Mouse (Mus musculus) CD8-positive naive resting alpha-beta T cell, adult 2 months (primary cell): Measurements from ENCODE around the gene BC024978.
A peak's percentile ranks its signal among the peaks of the same experiment; 100 is the strongest.

Experiments used
- DNase-seq, 2 experiments: peaks; one replicate each; pipeline ENCODE4 v3.0.0; 2022; ENCODE audit warnings: low read depth in 2 of 2, low spot score in 2 of 2

Gene BC024978

DNA sequence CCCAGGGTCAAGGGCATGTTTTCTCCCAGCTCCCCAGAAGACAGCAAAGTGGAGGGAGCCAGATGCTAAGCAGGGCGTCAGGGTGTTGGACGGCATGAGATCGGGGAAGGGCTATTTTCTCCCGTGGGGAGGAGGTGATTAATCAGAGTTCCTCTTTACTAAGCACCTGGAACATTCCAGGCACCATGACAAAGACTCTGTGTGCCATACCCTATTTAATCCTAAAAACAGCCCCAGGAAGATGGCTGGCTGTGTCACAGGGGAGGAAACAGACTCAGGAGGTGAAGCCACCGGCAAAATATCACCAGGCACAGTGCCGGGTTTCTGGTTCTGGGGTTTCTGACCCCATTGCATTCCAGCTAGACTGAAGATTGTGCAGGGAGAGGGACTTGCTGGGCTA is 26.4 kb downstream of the BC024978 start:
- DNase-seq = no peak

DNA sequence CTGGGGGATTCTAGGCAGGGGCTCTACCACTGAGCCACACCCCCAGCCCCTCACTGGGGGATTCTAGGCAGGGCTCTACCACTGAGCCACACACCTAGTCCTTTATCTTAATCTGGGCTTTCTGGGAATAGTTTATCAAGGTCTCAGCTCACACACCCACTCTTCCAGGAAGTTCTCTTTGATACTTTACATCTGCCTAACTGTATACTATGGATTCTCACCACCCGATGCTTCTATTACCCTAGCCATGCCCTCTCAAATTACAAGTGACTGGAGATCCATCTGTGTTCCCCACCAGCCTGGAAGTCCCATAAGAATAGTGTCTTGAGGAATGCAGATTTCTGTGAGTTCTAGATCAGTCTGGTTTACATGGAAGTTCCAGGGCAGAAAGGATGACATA is 27.0 kb downstream of the BC024978 start:
- DNase-seq = no peak

DNA sequence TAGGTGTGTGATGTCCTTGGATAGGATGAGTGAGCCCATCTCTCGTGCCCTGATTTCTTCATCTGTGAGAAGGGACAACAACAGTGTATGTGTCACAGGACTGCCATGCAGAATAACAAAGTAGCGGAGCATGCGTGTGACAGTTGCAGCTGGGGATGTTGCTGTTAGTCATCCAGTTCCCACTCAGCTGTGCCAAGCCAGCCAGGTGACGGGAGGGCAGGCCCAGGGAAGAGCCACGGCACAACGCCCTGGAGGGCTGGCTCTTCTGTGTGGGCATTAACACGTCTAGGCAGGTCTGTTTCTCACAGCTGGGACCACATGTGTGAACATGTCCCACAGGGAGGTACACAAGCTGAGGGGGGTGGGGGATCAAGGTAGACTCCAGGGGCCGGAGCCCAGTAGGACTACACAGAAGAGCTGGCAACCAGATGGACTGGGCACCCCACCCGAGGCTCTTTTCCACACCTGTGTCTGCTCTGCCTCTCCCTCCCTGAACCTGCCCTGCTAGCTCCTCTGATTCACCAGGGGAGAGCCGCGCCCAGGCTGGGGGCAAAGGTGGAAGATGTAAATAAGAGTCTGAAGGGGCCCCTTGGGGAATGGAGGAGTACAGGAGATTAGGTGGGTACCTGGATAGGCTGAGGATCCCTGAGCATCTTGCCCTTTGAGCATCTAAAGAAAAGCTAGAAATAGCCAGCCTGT is 29.4 kb downstream of the BC024978 start:
- DNase-seq = no peak

DNA sequence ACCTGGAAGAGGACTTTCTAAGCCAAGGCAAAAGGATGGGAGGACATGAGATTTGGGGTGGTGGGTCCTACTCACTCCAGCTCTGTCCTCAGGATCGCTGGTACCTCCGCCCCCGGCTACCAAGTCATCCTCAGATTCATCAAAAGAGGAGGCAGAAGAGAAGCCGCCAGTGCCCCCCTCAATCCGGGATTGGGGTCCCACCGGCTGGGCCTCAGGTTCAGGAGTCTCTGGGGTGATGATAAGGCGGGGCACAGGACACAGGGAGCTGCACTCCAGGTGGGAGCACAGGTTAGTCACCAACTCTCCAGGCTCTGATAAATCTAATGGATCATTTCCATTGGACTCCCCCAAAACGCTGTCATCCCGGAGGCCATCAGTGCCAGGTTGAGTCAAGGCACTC is 31.7 kb downstream of the BC024978 start:
- no peak for DNase-seq

DNA sequence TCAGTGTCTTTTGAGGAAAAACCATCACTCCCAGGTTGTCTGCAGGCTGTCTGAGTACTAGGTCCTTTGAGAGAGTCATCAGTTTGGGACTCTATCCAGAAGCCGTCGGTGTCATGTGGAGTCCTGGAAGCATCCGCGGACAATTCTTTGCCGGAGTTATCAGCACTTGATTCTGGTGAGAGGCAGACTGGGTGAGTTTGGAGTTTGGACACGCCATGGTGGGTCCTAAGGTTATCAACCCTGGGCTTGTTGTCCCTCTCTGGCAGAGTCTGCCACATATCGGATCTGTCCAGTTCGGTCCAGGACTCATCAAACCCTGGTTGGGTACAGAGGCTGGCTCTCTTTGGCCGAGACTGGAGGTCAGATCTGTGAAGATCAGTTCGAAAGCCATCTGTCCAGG is 32.1 kb downstream of the BC024978 start:
- no peak for DNase-seq

DNA sequence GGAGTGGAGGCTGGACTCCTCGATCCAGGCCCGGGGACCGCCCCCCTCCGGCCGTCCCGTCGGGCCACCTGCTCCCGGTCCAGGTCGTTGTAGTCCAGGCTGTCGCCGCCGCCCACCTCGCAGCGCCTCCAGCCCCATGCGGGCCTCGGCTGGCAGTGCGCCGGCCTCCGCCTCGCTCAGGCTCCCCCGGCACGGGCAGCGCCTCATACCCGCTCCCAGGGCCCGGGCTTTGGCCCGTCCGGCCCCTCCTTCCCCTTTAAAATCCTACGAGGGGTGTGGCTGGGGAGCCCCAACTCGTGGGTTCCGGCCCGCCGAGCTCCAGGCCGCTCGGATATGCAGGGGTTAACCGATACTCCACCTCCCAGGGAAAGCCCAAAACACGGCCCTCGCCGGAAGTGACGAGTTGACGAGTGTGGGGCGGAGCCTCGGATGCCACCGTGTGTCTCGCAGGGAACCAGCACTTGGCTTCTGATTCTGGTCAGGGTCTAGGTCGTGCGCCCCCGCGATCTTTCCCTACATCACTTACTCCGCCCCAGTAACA is 32.8 kb downstream of the BC024978 start, which contains the start of gene Itpkc:
Itpkc (minus strand) TSS at position 381 of the 541 bp plus-strand sequence.
- DNase-seq = peak; percentile 87 to 90

DNA sequence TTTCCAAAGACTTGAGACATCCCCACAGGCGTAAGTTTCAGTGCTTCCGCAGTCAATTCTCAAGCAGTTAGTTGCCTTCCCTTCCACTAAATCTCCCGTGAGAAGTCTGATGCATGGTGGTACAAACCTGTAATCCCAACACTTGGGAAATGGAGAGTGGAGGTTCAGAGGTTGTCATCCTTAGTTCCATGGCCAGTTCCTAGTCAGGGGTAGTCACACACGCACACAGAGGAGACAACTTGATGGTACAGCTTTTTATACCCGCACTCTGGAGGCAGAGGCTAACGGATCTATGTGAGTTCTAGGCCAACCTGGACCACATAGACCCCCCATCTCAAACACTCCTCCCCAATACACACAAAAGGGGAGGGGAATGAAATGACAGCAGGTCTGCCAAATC is 33.3 kb downstream of the BC024978 start:
- DNase-seq = no peak

DNA sequence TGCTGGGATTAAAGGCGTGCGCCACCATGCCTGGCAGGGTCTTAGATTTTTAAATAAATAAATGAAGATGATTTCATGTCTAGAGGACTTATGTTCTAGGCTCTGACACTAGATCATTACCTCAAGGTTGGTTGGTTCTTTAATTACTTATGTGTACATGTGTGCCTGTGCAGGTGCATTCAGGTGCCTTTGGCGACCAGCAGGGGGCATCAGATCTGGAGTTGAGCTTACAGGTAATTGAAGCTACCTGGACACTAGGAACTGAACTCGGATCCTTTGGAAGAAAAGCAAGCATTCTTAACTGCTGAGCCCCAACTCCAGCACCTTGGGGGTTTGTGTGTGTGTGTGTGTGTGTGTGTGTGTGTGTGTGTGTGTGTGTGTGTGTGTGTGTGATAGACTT is 35.2 kb downstream of the BC024978 start:
- no peak for DNase-seq

DNA sequence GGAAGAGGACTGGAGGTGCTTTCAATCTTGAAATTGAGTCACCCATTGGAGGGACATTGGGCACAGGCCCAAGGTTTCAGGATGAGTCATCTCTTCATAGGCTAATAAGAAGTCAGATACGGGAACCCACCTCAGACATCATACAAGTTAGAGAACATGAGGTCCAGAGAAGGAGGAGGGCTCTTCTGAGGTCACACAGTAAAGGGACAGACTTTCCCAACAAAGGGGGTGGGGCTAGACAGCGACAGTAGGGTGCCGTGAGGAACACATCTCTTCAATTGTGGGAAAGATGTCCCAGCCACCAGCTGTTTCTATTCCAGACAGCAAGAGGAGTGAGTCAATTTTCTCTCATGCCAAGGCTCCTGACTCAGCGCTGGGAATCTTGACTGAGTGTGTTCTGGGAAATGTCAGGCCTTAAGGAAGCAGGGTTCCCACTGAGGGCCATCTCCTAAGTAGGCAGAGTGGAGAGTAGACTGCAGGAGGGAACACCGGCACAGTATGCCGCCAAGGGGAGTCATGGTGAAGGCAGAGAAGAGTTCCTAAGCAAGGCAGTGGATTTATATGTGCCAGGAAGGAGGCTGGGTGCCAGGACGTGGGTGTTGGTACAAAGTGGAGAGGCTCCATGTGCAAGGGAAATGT is 36.2 kb downstream of the BC024978 start:
- no peak for DNase-seq

DNA sequence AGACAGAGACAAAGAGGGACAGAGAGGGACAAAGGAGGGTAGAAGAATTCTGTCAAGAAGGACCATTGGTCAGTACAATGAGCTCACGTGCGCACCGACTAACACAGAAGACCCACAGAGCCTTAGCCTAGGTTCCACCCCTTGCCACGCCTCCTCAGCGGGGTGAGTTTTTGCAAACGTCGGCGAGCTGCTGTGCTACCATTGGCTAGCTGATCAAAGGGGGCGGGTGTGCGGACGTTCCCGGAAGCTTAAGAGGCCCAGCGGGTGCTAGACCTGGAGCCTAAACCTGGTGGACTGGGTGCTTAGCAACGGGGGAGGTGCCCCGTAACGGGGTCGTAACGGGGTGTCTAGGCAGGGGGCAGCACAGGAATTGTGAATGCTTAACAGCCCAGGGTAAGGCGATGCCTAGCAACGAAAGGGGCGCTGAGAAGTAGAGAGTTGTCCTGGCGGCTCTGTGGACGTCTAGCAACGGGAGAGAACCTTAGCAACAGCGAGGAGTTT is 37.2 kb downstream of the BC024978 start, which contains the start of gene Coq8b:
Coq8b (plus strand) TSS at position 243 of the 501 bp plus-strand sequence.
- peak; percentile 82 to 90 for DNase-seq

DNA sequence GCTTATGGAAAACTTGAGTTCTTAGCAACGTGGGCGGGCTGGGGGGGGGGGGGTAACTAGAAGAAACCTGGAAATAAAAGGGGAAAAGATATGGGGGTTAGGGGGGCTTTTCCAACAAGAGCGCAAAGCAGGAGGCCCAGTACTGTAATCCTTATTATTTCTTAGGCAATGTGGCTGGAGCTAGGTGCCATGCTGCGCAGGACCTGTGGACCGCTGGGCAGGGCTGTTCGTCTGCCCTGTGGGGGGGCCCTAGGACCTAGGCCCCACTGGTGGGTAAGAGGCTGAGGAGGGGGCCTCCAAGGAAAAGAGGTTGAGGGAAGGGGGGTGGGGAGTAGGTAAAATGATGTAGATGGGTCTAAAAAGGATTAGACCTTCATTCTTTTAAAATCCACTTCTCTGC is 37.7 kb downstream of the BC024978 start:
- DNase-seq = no peak

DNA sequence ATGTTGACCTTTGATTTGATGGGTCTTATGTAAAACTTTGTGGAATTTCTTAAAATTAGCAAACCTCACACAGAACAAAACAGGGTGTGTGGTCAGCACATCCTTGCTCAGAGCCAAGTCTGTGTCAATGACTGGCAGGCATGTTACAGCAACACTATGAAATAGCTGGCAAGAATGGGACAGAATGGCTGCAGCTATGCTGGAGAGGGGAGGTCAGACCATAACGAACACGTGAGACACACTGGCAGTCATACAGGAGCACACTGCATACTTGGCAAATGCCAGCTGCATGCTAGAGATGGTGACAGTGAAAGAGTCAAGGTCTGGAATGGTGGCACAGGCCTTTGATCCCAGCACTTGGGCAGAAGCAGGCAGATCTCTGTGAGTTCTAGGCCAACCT is 40.1 kb downstream of the BC024978 start:
- DNase-seq = no peak

DNA sequence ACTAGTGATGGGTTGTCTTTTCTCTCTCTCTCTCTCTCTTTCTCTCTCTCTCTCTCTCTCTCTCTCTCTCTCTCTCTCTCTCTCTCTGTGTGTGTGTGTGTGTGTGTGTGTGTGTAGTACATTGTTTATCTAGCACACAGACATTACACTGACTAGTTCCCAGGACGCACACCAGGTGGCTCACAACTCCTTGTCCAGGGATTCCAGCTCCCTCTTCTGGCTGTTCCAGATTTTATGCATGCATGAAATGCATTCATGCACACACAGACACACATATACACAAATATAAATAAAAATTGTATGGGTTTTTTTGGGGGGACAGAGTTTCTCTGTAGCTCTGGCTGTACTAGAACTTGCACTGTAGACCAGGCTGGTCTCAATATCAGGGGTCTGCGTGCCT is 41.9 kb downstream of the BC024978 start:
- no peak for DNase-seq

DNA sequence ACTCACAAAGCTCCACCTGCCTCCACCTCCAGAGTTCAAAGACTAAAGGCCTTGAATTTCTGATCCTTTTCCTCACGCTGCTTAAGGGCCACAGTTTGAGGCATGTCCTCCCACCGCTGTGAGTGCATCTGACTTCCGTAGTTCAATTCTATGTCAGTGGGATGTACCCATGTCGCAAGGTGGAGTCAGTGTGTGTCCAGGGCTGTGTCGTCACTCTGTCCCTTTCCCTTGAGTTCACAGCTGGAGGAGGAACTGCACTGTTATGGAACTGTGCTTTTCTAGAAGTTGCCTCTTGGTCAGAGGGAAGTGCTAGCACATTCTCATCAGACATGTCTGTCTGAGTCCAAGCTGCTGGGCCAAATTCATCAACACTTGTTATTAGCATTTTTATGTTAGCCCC is 43.0 kb downstream of the BC024978 start:
- no peak for DNase-seq

DNA sequence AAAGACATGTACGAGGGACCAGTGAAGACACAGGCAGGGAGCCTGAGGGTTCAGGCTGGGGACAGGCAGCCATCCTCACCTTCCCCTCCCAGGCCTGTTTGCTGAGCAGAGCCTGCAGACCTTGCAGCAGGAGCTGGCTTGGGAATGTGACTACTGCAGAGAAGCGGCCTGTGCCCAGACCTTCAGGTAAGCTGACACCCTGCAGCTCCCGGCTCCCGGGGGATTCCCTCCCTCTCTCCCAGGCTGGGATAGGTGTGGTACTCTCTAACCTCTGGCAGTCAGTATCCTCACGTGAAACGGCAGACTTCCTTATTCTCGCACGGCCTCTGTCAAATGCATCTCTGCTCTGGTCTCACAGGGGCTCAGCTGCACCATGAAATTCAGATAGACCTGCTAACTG is 47.6 kb downstream of the BC024978 start:
- no peak for DNase-seq

DNA sequence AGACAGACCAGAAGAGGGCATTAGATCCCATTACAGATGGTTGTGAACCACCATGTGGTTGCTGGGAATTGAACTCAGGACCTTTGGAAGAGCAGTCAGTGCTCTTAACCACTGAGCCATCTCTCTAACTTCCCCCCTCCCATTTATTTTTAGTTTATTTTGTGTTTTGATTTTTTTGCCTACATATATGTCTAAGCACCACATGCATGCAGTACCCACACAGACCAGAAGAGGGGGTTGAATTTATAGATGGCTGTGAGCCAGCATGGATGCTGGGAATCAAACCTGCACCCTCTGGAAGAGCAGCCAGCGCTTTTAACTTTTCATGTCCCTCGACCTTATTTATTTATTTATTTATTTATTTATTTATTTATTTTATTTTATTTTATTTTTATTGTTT is 48.5 kb downstream of the BC024978 start:
- DNase-seq = peak; percentile 30 to 39

DNA sequence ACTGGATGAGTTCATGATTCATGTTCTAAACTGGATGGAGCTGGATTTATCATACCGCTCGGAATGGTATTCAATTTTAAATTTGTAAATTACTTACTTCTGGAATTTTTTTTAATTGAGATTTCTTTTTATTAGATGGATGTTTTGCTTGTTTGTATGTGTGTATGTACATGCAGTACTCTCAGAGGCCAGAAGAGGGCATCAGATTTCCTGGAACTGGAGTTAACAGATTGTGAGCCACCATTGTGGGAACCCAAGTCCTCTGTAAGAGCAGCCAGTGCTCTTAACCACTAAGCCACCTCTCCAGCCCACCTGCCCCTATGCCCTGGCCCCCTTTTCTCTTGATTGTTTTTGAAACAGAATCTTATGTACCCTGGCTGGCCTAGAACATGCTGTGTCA is 53.6 kb downstream of the BC024978 start:
- no peak for DNase-seq

DNA sequence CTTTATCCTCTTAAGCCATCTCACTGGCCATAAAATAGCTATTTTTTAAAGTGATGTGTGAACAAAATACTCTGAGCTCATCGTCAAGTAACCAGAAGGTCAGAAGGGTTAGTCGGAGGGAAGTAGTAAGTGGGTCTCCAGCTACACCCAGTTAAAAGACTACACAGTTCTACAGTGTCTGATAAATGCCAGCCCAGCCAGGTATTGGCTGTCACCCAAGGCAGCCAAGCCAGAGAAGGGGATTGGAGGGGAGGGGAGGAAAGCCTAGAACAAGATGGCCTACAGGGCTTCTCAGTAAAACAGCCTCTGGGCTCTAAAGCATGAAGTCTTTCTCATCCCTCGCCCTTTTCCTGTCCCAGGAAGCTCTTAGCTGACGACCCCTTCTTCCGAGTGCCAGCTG is 54.3 kb downstream of the BC024978 start:
- DNase-seq = no peak

DNA sequence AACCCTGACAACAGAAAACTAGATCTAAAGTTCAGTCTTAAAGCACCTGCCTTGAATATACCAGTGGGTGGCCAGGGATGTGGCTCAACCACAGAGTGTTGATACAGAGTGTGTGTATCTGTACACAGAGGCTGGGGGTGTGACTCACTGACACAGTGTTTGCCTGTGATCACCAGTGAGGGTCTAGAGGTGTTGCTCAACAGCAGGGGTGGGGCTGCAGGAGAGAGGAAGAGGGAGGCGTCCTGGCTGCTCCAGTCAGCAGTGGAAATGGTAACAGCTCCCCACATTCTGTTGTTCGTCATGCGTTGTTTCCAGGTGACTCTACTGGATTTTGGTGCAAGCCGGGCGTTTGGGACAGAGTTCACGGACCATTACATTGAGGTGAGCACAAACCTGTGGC is 56.4 kb downstream of the BC024978 start:
- no peak for DNase-seq

DNA sequence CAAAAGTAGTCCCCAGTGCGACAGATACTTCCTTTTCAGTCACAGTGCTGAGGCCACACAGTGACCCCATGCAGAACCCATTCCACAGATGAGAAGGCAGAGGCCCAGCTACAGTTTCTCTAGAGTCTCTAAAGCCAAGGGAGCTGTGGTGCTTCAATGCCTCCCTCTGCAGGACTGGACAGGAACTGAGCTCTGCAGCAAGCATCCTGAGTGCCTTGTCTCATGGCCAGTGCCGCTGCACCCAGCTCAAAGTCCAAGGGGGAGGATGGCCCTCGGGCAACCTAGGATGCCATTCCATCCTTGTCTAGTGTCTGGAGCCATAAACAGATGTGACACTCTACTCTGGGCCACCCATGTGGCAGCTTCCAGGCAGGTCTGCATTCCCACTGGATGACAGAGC is 60.1 kb downstream of the BC024978 start:
- DNase-seq = no peak

DNA sequence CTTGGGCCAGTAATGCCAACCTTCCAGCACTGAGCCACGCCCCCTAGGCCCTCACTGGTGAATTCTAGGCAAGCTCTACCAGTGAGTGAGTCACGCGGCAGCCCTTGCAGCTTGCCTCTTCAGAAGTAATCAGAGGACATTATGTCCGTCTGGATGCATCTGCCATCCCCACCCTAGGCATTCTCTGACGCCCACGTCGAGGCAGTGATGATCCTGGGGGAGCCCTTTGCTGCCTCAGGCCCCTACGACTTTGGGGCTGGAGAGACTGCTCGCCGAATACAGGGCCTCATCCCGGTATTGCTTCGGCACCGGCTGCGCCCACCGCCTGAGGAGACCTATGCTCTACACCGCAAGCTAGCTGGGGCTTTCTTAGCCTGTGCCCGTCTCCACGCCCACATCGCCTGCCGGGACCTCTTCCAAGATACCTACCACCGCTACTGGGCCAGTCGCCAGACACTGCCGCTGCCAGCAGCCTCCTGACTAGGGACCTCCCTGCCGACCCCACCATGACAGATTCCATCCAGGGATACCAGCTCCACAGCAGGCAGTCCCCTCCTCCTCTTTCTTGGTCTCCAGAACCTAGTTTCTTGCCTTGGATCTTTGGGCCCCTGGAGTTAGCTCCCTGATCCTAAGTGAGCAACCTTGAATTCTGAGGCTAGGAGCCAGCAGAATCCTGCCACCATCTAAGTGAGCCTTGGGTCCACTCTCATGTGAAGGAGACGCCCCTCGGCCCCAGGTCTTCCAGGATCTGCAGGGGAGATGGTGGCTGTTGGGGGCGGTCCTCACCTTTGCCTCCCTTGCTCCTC is 61.7 kb downstream of the BC024978 start:
- DNase-seq = no peak

DNA sequence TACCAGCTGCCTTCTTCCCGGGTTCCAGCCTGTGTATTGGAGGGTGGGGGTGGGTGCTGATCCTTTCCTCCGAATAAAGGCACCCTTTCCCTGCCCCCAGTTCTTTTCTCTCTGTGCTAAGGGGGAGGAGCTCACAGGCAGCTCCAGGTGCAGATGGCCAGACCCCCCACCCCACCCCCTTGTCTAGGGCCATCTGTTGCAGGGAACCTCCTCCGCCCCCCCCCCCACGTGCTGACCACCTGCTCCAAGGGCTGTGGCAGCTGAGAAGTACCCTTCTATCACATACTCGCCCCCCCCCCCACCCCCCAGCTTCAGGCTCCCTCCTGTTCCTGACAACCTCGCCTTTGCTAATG is 62.2 kb downstream of the BC024978 start:
- no peak for DNase-seq
